Comparison of ENCODE assay signal across 8 mouse cellular contexts in genomic region chr4:108071235-108071901, GRCm38 (mm10). TPM values are rescaled to one million over a fixed set of nuclear protein-coding genes. Genes with fewer than 3 reads are reported as not detected.
DNase-seq lines count a peak whose midpoint lies in the region; ATAC-seq and TF ChIP-seq lines count a peak whose summit lies in the region.

No protein-coding gene starts in this region.

- H3K27ac ChIP-seq in ES-E14 (ENCODE audit: insufficient read depth, low read depth, low read length, poor library complexity, severe bottlenecking), result no peak overlapping the region
- no peak overlapping the region for H3K27ac ChIP-seq in forebrain, embryonic 16.5 days (ENCODE audit: low read length)
- peak overlapping the region; percentile 38; the same call in 1 of the 2 replicates for H3K27ac ChIP-seq in lung, embryonic 15.5 days

- peak; percentile 100 for ATAC-seq in forebrain, embryonic 16.5 days
- ATAC-seq in lung, embryonic 15.5 days (ENCODE audit: borderline replicate concordance, extremely low read depth, low FRiP score, low TSS enrichment), result peak; percentile 90

- in situ Hi-C loops in ES-E14 (cut with MboI; ENCODE audit: low sequenced_read_pairs in 2 of 2, unreplicated experiment in 2 of 2), result no loop called here

- peak overlapping the region; percentile 76; the same call in 1 of the 2 replicates for H3K9ac ChIP-seq in ES-E14 (ENCODE audit: insufficient read depth, low read depth, low read length, poor library complexity, severe bottlenecking)
- H3K9ac ChIP-seq in forebrain, embryonic 16.5 days (replicated peaks; ENCODE audit: low read depth, low read length), result peak overlapping the region; percentile 60
- peak overlapping the region; percentile 42 for H3K9ac ChIP-seq in lung, embryonic 15.5 days

- H3K27me3 ChIP-seq in forebrain, embryonic 16.5 days (replicated peaks; ENCODE audit: control insufficient read depth, insufficient read depth, low read length), result no peaks in the 10 kb centered on the region
- no peaks in the 10 kb centered on the region for H3K27me3 ChIP-seq in lung, embryonic 15.5 days

- H3K9me3 ChIP-seq in ES-E14 (ENCODE audit: control insufficient read depth, insufficient read depth, low read depth, low read length), result no peaks in the 10 kb centered on the region
- H3K9me3 ChIP-seq in forebrain, embryonic 16.5 days (ENCODE audit: control insufficient read depth, low read length), result no peaks in the 10 kb centered on the region
- no peaks in the 10 kb centered on the region for H3K9me3 ChIP-seq in lung, embryonic 15.5 days

- no peaks in the 10 kb centered on the region for H3K36me3 ChIP-seq in ES-E14 (ENCODE audit: control insufficient read depth, insufficient read depth, low read length, poor library complexity, severe bottlenecking)
- H3K36me3 ChIP-seq in forebrain, embryonic 16.5 days (ENCODE audit: control insufficient read depth, insufficient read depth), result no peaks in the 10 kb centered on the region
- H3K36me3 ChIP-seq in lung, embryonic 15.5 days, result peaks cover 7% of the 10 kb centered on the region; the same call in 1 of the 2 replicates

- peak overlapping the region; percentile 92 for H3K4me2 ChIP-seq in forebrain, embryonic 16.5 days (ENCODE audit: low read length)
- H3K4me2 ChIP-seq in lung, embryonic 15.5 days, result peak overlapping the region; percentile 64

- H3K4me1 ChIP-seq in ES-E14 (ENCODE audit: control insufficient read depth in 2 of 2, insufficient read depth in 2 of 2, low read length in 2 of 2, poor library complexity in 1 of 2), result no peaks in the 10 kb centered on the region
- H3K4me1 ChIP-seq in forebrain, embryonic 16.5 days (replicated peaks; ENCODE audit: control insufficient read depth, insufficient read depth, low read length), result peaks cover 10% of the 10 kb centered on the region
- peaks cover 26% of the 10 kb centered on the region; the same call in 1 of the 2 replicates for H3K4me1 ChIP-seq in lung, embryonic 15.5 days

- peak overlapping the region; percentile 61 to 81 for H3K4me3 ChIP-seq in ES-E14 (ENCODE audit: insufficient read depth in 1 of 2, low read depth in 1 of 2, low read length in 2 of 2, poor library complexity in 1 of 2, severe bottlenecking in 1 of 2)
- peak overlapping the region; percentile 64 for H3K4me3 ChIP-seq in forebrain, embryonic 16.5 days (replicated peaks; ENCODE audit: low read length)
- peak overlapping the region; percentile 47 for H3K4me3 ChIP-seq in lung, embryonic 15.5 days

- WGBS in forebrain, embryonic 16.5 days, result 2% methylated on average over 26 of the region's 26 CpGs
- 2% methylated on average over 26 of the region's 26 CpGs for WGBS in lung, embryonic 15.5 days

- peak; percentile 83 for DNase-seq in ES-E14 (ENCODE audit: low read depth, low spot score)
- DNase-seq in cerebellum, adult 11-12 months, result peak; percentile 94
- DNase-seq in heart, postnatal 4 days, result peak; percentile 96
- peak; percentile 88 to 91 for DNase-seq in layer of hippocampus, adult 8-10 months (ENCODE audit: low spot score in 2 of 2)
- peak; percentile 92 for DNase-seq in ovary, adult 18-20 months (ENCODE audit: low spot score)
- peak; percentile 97 for DNase-seq in thymus, postnatal 0 days (ENCODE audit: low spot score)

TF ChIP-seq in ES-E14, 5 proteins besides CTCF, POLR2A, EP300 and RAD21:
- TF ChIP-seq HCFC1 (IDR thresholded peaks at IDR 0.05; ENCODE audit: borderline replicate concordance, insufficient read depth, low read length) (peak; percentile 81; the same call in 1 of the 2 replicates), ZC3H11A (IDR thresholded peaks at IDR 0.05; ENCODE audit: borderline replicate concordance, low read depth, low read length) (no peak)

RNA-seq across cellular contexts. Expression of gene Podn, which starts 24.9 kb away (rescaled TPM):
- total RNA-seq in ES-E14 (2012; rRNA removed), result 0.74 and 1.0 TPM in 2 replicates
- polyA plus RNA-seq in forebrain, embryonic 16.5 days (2015; fragmentation: Nextera tagmentation; extraction: Ambion mirVana), result 0.35 and 0.41 TPM in 2 replicates
- total RNA-seq in heart, postnatal 4 days (2021), result 10 to 100 TPM in 1 of 2 experiments, 1 to 10 TPM in 1; 10.0 to 10.8 TPM
- 10 to 100 TPM in 2 of 4 experiments, 1 to 10 TPM in 2; 7.6 to 14.2 (median 10.4) TPM for total RNA-seq in layer of hippocampus, adult 8-10 months (2022)
- polyA plus RNA-seq in lung, embryonic 15.5 days (2015; fragmentation: Nextera tagmentation; extraction: Ambion mirVana), result 1.1 and 1.3 TPM in 2 replicates
- 0.32 and 0.36 TPM in 2 replicates for polyA plus RNA-seq in thymus, postnatal 0 days (2015; fragmentation: Nextera tagmentation; extraction: Ambion mirVana)
